Mouse (Mus musculus) lung, postnatal 0 days (tissue): ENCODE results near the gene Zfp599.
"Not testable (repeated sequence)": the region's sequence is repeated elsewhere in the genome, so short reads cannot be mapped to it uniquely, and the experiment has no call there.

Experiments
- CTCF ChIP-seq: IDR thresholded peaks from 2 replicates; pipeline ENCODE4 v1.5.1; 2016; ENCODE audit warnings: antibody characterized with exemption, mild to moderate bottlenecking
- EP300 ChIP-seq: IDR thresholded peaks from 2 replicates; pipeline ENCODE4 v1.6.1; 2016; ENCODE audit warnings: antibody characterized with exemption, mild to moderate bottlenecking, control low read depth

GRCm38 (mm10) chr9:22226389-22226673 lies 33.4 kb downstream of the Zfp599 start:
- not testable (repeated sequence) for TF ChIP-seq CTCF, EP300
